Mouse (Mus musculus): ENCODE measurements at regions not wholly inside any gene's neighbourhood (a gene's known extent, or its start where the extent isn't known, plus 50 kb on each side); places are given as distances from the start of the nearest gene placed in this dataset.

- TF ChIP-seq CTCF (IDR thresholded peaks at IDR 0.05) = no peak
- no peak for TF ChIP-seq EP300 (IDR thresholded peaks at IDR 0.05)
Measured at GRCm38 (mm10) chr7:83020584-83020983, 153.5 kb downstream of the Mex3b start.
